Mouse (Mus musculus) stomach, embryonic 14.5 days (tissue): Measurements from ENCODE around the gene H2-Eb2. TPM values are rescaled to one million over a fixed set of nuclear protein-coding genes. Genes with fewer than 3 reads are reported as not detected.

Source experiments
- polyA plus RNA-seq: library from polyadenylated mRNA; unstranded; fragments of >200 nt; fragmentation: Nextera tagmentation; extraction: Ambion mirVana; gene quantifications from 2 replicates; pipeline ENCODE4 v1.2.1, GENCODE M21; 2014

The H2-Eb2 gene
- polyA plus RNA-seq, 1 experiment from 2014 or later, result not detected

Other genes starting within 250 kb of the H2-Eb2 start
- gene H2-Oa, start 233.3 kb upstream of the H2-Eb2 start, polyA plus RNA-seq, result 0.65 and 1.1 TPM in 2 replicates
- gene H2-DMa, start 206.1 kb upstream of the H2-Eb2 start, polyA plus RNA-seq, result 11.9 and 15.1 TPM in 2 replicates
- gene Brd2, start 203.0 kb upstream of the H2-Eb2 start, polyA plus RNA-seq, result 150 and 152 TPM in 2 replicates
- 0.35 and 0.38 TPM in 2 replicates for gene H2-DMb2, start 182.4 kb upstream of the H2-Eb2 start, polyA plus RNA-seq
- 1.4 and 1.6 TPM in 2 replicates for gene H2-DMb1, start 172.6 kb upstream of the H2-Eb2 start, polyA plus RNA-seq
- gene Tap1, start 138.1 kb upstream of the H2-Eb2 start, polyA plus RNA-seq, result 5.2 and 7.2 TPM in 2 replicates
- gene Psmb9, start 137.9 kb upstream of the H2-Eb2 start, polyA plus RNA-seq, result 3.4 and 4.4 TPM in 2 replicates
- gene Psmb8, start 127.9 kb upstream of the H2-Eb2 start, polyA plus RNA-seq, result 5.9 and 8.3 TPM in 2 replicates
- 1.6 and 2.4 TPM in 2 replicates for gene Tap2, start 122.1 kb upstream of the H2-Eb2 start, polyA plus RNA-seq
- 0.54 TPM in 1 of 2 replicates, not detected in the other for gene H2-Ob, start 86.8 kb upstream of the H2-Eb2 start, polyA plus RNA-seq
- 9.4 and 12.6 TPM in 2 replicates for gene H2-Ab1, start 68.0 kb upstream of the H2-Eb2 start, polyA plus RNA-seq
- gene H2-Aa, start 37.8 kb upstream of the H2-Eb2 start, polyA plus RNA-seq, result 3.0 and 4.4 TPM in 2 replicates
- 2.8 and 2.9 TPM in 2 replicates for gene H2-Eb1, start 19.8 kb upstream of the H2-Eb2 start, polyA plus RNA-seq
- 0.10 and 0.13 TPM in 2 replicates for gene Btnl2, start 29.2 kb downstream of the H2-Eb2 start, polyA plus RNA-seq
- gene Btnl1, start 51.5 kb downstream of the H2-Eb2 start, polyA plus RNA-seq, result not detected in 2 replicates
- 0.85 and 1.2 TPM in 2 replicates for gene BC051142, start 73.2 kb downstream of the H2-Eb2 start, polyA plus RNA-seq
- gene Btnl4, start 151.7 kb downstream of the H2-Eb2 start, polyA plus RNA-seq, result 0.18 TPM in 1 of 2 replicates, not detected in the other
- not detected in 2 replicates for gene Btnl6, start 191.7 kb downstream of the H2-Eb2 start, polyA plus RNA-seq
- 3.9 and 4.7 TPM in 2 replicates for gene Notch4, start 238.6 kb downstream of the H2-Eb2 start, polyA plus RNA-seq